Mouse (Mus musculus): Measurements from ENCODE around the gene Egflam.

Egflam gene

GRCm38 (mm10) chr15:7397818-7398608 is at the start of gene Egflam:
Egflam (minus strand) TSS chr15:7398395.
- peak in 1 of 2 experiments; percentile 8 for DNase-seq (ENCODE audit: low spot score in 2 of 2)

GRCm38 (mm10) chr15:7443396-7444315 is 45.5 kb upstream of the Egflam start:
- DNase-seq (ENCODE audit: low spot score in 2 of 2), result no peak

GRCm38 (mm10) chr15:7442148-7443100 is 44.2 kb upstream of the Egflam start:
- DNase-seq (ENCODE audit: low spot score in 2 of 2), result no peak

- no peak for DNase-seq (ENCODE audit: low spot score in 2 of 2)
These were observed 26.1 kb upstream of the Egflam start for GRCm38 (mm10) chr15:7424282-7424681.

GRCm38 (mm10) chr15:7404521-7404920 is 6.3 kb upstream of the Egflam start:
- no peak for DNase-seq (ENCODE audit: low spot score in 2 of 2)

GRCm38 (mm10) chr15:7398609-7399540 is 680 bp upstream of the Egflam start:
- DNase-seq (ENCODE audit: low spot score in 2 of 2), result no peak

GRCm38 (mm10) chr15:7397446-7397817 is 763 bp downstream of the Egflam start:
- no peak for DNase-seq (ENCODE audit: low spot score in 2 of 2)

- DNase-seq (ENCODE audit: low spot score in 2 of 2), result no peak
These were observed 14.8 kb downstream of the Egflam start for GRCm38 (mm10) chr15:7383349-7383748.

GRCm38 (mm10) chr15:7382457-7382856 is 15.7 kb downstream of the Egflam start:
- no peak for DNase-seq (ENCODE audit: low spot score in 2 of 2)

- DNase-seq (ENCODE audit: low spot score in 2 of 2), result no peak
These were observed 45.6 kb downstream of the Egflam start for GRCm38 (mm10) chr15:7352635-7353051.

- no peak for DNase-seq (ENCODE audit: low spot score in 2 of 2)
These were observed 57.4 kb downstream of the Egflam start for GRCm38 (mm10) chr15:7340703-7341309.

- DNase-seq (ENCODE audit: low spot score in 2 of 2), result no peak
These were observed 63.5 kb downstream of the Egflam start for GRCm38 (mm10) chr15:7334517-7335298.

GRCm38 (mm10) chr15:7332875-7333274 is 65.3 kb downstream of the Egflam start:
- no peak for DNase-seq (ENCODE audit: low spot score in 2 of 2)

GRCm38 (mm10) chr15:7322599-7323311 is 75.4 kb downstream of the Egflam start:
- DNase-seq (ENCODE audit: low spot score in 2 of 2), result no peak

GRCm38 (mm10) chr15:7320901-7321300 is 77.3 kb downstream of the Egflam start:
- DNase-seq (ENCODE audit: low spot score in 2 of 2), result no peak

GRCm38 (mm10) chr15:7315539-7315938 is 82.7 kb downstream of the Egflam start:
- DNase-seq (ENCODE audit: low spot score in 2 of 2), result no peak

- no peak for DNase-seq (ENCODE audit: low spot score in 2 of 2)
These were observed 89.5 kb downstream of the Egflam start for GRCm38 (mm10) chr15:7308711-7309110.

GRCm38 (mm10) chr15:7299892-7300291 is 98.3 kb downstream of the Egflam start:
- DNase-seq (ENCODE audit: low spot score in 2 of 2), result no peak

All from frontal cortex, postnatal 10 days (tissue).